Mouse (Mus musculus): Measurements from ENCODE around the gene Myg1. TPM values are rescaled to one million over a fixed set of nuclear protein-coding genes. Genes with fewer than 3 reads are reported as not detected.

The Myg1 gene
- 87.1 TPM for polyA plus RNA-seq (2021)

- TF ChIP-seq CTCF (IDR thresholded peaks at IDR 0.05) = no peak
- H3K27me3 ChIP-seq = no peaks in the 10 kb centered on the region
- CTCF ChIA-PET = no interaction called here
- in situ Hi-C loops (cut with MboI; ENCODE audit: low pct_unique_long_range_greater_than_20kb) = no loop called here
- DNase-seq (ENCODE audit: low read depth, low spot score) (no peak), ATAC-seq (peak; percentile 76)
- POLR2A ChIA-PET = interaction anchor here (0.9 to 1.4 kb wide), 2 partner anchors 9 to 16 kb away, joined by 3 to 7 read pairs; no protein-coding TSS in a partner anchor
Observed at GRCm38 (mm10) chr15:102331610-102332015, at the start of gene Myg1. Gene Myg1, plus strand, starts transcription at chr15:102331709.

- CTCF ChIA-PET = interaction anchor here (1.2 kb wide), 1 partner anchor 95 kb away, joined by 3 read pairs; no protein-coding TSS in a partner anchor
- in situ Hi-C loops (cut with MboI; ENCODE audit: low pct_unique_long_range_greater_than_20kb) = no loop called here
- no peak for TF ChIP-seq CTCF (IDR thresholded peaks at IDR 0.05)
- no peak for ATAC-seq
- POLR2A ChIA-PET = no interaction called here
- H3K27me3 ChIP-seq = no peaks in the 10 kb centered on the region
- no peak for DNase-seq (ENCODE audit: low read depth, low spot score)
Observed at GRCm38 (mm10) chr15:102282463-102283292, 48.8 kb upstream of the Myg1 start.

GRCm38 (mm10) chr15:102283648-102284047 lies 47.9 kb upstream of the Myg1 start:
- no peak for ATAC-seq
- in situ Hi-C loops (cut with MboI; ENCODE audit: low pct_unique_long_range_greater_than_20kb) = no loop called here
- ChIA-PET POLR2A (interaction anchor here (0.9 kb wide), 1 partner anchor 43 kb away, joined by 4 read pairs; the partner anchor contains the start of gene Pfdn5), CTCF (interaction anchor here (1.2 kb wide), 1 partner anchor 94 kb away, joined by 3 read pairs; no protein-coding TSS in a partner anchor)
- no peak for DNase-seq (ENCODE audit: low read depth, low spot score)
- H3K27me3 ChIP-seq = no peaks in the 10 kb centered on the region
- TF ChIP-seq CTCF (IDR thresholded peaks at IDR 0.05) = no peak

- CTCF ChIA-PET = no interaction called here
- no peaks in the 10 kb centered on the region for H3K27me3 ChIP-seq
- TF ChIP-seq CTCF (IDR thresholded peaks at IDR 0.05) = peak; percentile 74
- no peak for ATAC-seq
- DNase-seq (ENCODE audit: low read depth, low spot score) = no peak
- in situ Hi-C loops (cut with MboI; ENCODE audit: low pct_unique_long_range_greater_than_20kb) = no loop called here
- POLR2A ChIA-PET = no interaction called here
Observed at GRCm38 (mm10) chr15:102287395-102287794, 44.1 kb upstream of the Myg1 start.

GRCm38 (mm10) chr15:102295633-102296367 lies 35.7 kb upstream of the Myg1 start, which contains the start of gene Espl1:
Gene Espl1, plus strand, starts transcription at chr15:102296266.
- peak; percentile 48 for DNase-seq (ENCODE audit: low read depth, low spot score)
- in situ Hi-C loops (cut with MboI; ENCODE audit: low pct_unique_long_range_greater_than_20kb) = no loop called here
- POLR2A ChIA-PET = interaction anchor here (0.6 to 1.6 kb wide), 2 partner anchors 17 to 26 kb away, joined by 3 read pairs; no protein-coding TSS in a partner anchor

GRCm38 (mm10) chr15:102296368-102297006 lies 35.0 kb upstream of the Myg1 start:
- ChIA-PET CTCF (interaction anchor here (3.1 kb wide), 1 partner anchor 19 kb away, joined by 9 read pairs; no protein-coding TSS in a partner anchor), POLR2A (interaction anchor here (0.6 kb wide), 1 partner anchor 25 kb away, joined by 3 read pairs; no protein-coding TSS in a partner anchor)
- H3K27me3 ChIP-seq = no peaks in the 10 kb centered on the region
- ATAC-seq = no peak
- no peak for TF ChIP-seq CTCF (IDR thresholded peaks at IDR 0.05)
- in situ Hi-C loops (cut with MboI; ENCODE audit: low pct_unique_long_range_greater_than_20kb) = no loop called here
- no peak for DNase-seq (ENCODE audit: low read depth, low spot score)

More at GRCm38 (mm10) chr15:102295633-102296367, 35.7 kb upstream of the Myg1 start, which contains the start of gene Espl1:
- ATAC-seq = peak; percentile 67
- TF ChIP-seq CTCF (IDR thresholded peaks at IDR 0.05) = no peak
- CTCF ChIA-PET = no interaction called here
- H3K27me3 ChIP-seq = no peaks in the 10 kb centered on the region

GRCm38 (mm10) chr15:102302542-102302941 lies 29.0 kb upstream of the Myg1 start:
- no peaks in the 10 kb centered on the region for H3K27me3 ChIP-seq
- no peak for ATAC-seq
- ChIA-PET POLR2A (no interaction called here), CTCF (interaction anchor here (2.1 kb wide), 1 partner anchor 13 kb away, joined by 7 read pairs; no protein-coding TSS in a partner anchor)
- DNase-seq (ENCODE audit: low read depth, low spot score) = no peak
- in situ Hi-C loops (cut with MboI; ENCODE audit: low pct_unique_long_range_greater_than_20kb) = no loop called here
- no peak for TF ChIP-seq CTCF (IDR thresholded peaks at IDR 0.05)

GRCm38 (mm10) chr15:102308717-102309116 lies 22.8 kb upstream of the Myg1 start:
- in situ Hi-C loops (cut with MboI; ENCODE audit: low pct_unique_long_range_greater_than_20kb) = no loop called here
- DNase-seq (ENCODE audit: low read depth, low spot score) (no peak), ATAC-seq (no peak)
- TF ChIP-seq CTCF (IDR thresholded peaks at IDR 0.05) = no peak
- ChIA-PET POLR2A (no interaction called here), CTCF (interaction anchor here (1.2 kb wide), 1 partner anchor 12 kb away, joined by 3 read pairs; no protein-coding TSS in a partner anchor)
- no peaks in the 10 kb centered on the region for H3K27me3 ChIP-seq

- in situ Hi-C loops (cut with MboI; ENCODE audit: low pct_unique_long_range_greater_than_20kb) = no loop called here
- no peak for ATAC-seq
- TF ChIP-seq CTCF (IDR thresholded peaks at IDR 0.05) = no peak
- ChIA-PET CTCF (no interaction called here), POLR2A (no interaction called here)
- no peaks in the 10 kb centered on the region for H3K27me3 ChIP-seq
- DNase-seq (ENCODE audit: low read depth, low spot score) = no peak
Observed at GRCm38 (mm10) chr15:102310074-102310845, 21.2 kb upstream of the Myg1 start.
